Mouse (Mus musculus) spleen, adult 2 months (tissue): ENCODE measurements around the gene Cdk7. TPM values are rescaled to one million over a fixed set of nuclear protein-coding genes. Genes with fewer than 3 reads are reported as not detected.

Experiments used
- DNase-seq, 2 experiments: peaks; one replicate each; pipeline versions ENCODE4 v3.0.0 to v3.0.0-alpha.2; 2012 to 2021; ENCODE audit warnings: low spot score in 2 of 2, low read depth in 1 of 2
- H3K27ac ChIP-seq: fragments of 200-500 bp; 2 replicates; pipeline ENCODE4 v1.5.1; 2012; ENCODE audit warnings: low read length, inconsistent platforms; ENCODE audit not compliant: insufficient read depth
- H3K27me3 ChIP-seq: fragments of 200-500 bp; 2 replicates; pipeline ENCODE4 v1.6.1; 2012; ENCODE audit warnings: mild to moderate bottlenecking, moderate library complexity, low read length, inconsistent platforms; ENCODE audit not compliant: control insufficient read depth, insufficient read depth
- H3K36me3 ChIP-seq: fragments of 200-500 bp; 2 replicates; pipeline ENCODE4 v1.6.1; 2012; ENCODE audit warnings: mild to moderate bottlenecking, low read length, inconsistent platforms; ENCODE audit not compliant: control insufficient read depth, insufficient read depth
- H3K4me1 ChIP-seq: fragments of 200-500 bp; 2 replicates; pipeline ENCODE4 v1.6.1; 2011; ENCODE audit warnings: inconsistent platforms; ENCODE audit not compliant: control insufficient read depth, insufficient read depth, insufficient read length
- H3K4me3 ChIP-seq: fragments of 200-500 bp; 2 replicates; pipeline ENCODE4 v1.5.1; 2011; ENCODE audit warnings: mild to moderate bottlenecking, inconsistent platforms; ENCODE audit not compliant: insufficient read depth, insufficient read length; ENCODE audit errors: extremely low read depth
- CTCF ChIP-seq: fragments of 200-500 bp; IDR thresholded peaks from 2 replicates; pipeline ENCODE4 v1.5.1; 2011; ENCODE audit warnings: mild to moderate bottlenecking, inconsistent platforms; ENCODE audit not compliant: insufficient read depth, insufficient read length, insufficient replicate concordance; ENCODE audit errors: extremely low read depth
- POLR2A ChIP-seq: fragments of 200-500 bp; IDR thresholded peaks from 2 replicates; pipeline ENCODE4 v1.6.1; 2011; ENCODE audit warnings: low read depth, low read length, inconsistent platforms
- WGBS: fragments of 180-500 bp; shearing (Covaris S2); methylation state at CpG from one replicate; pipeline ENCODE4 v1.1.7; 2018; 5-methylcytosine and 5-hydroxymethylcytosine counted together
- polyA plus RNA-seq: library from polyadenylated mRNA; depleted of rRNA; stranded (reverse); fragments of >200 nt; gene quantifications from 2 replicates; pipeline ENCODE4 v1.2.3, GENCODE M21; 2012; rRNA removed

Gene Cdk7
- polyA plus RNA-seq, 1 experiment, result 7.2 TPM

DNA sequence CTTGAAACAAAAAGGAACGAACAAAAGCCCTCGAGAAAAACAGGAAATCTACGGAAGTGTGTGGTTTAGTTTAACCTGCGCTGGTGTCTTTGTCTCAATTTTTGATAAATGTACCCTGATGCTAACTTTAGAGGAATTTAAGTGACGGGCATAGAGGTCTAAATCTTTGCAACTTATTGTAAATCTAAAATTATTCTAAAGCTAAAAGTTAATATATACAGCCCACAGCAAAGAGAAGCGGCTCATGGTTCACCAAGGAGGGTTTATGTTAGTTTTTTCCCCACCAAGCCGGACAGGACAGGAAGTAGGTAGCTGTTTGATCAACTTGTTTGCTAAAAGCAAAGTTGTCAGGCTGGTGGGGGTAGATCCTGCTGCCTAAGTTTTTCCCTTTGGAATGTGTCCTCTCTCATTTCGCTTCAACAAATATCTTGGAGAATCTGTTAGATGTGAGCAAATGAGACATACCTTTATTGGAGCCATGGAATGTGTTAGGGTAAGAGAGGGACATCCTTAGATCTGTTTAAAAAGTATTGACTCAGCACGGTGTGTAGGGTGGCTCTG lies 60.5 kb downstream of the Cdk7 start:
- peaks cover 2% of the 10 kb centered on the region; the same call in 1 of the 2 replicates for H3K4me1 ChIP-seq
- no peak for DNase-seq
- peak overlapping the region; percentile 80 for H3K4me3 ChIP-seq
- peak overlapping the region; percentile 20; the same call in 1 of the 2 replicates for H3K27ac ChIP-seq
- WGBS, result 9% methylated on average over 9 of the region's 9 CpGs
- no peaks in the 10 kb centered on the region for H3K27me3 ChIP-seq
- TF ChIP-seq POLR2A, result no peak
- TF ChIP-seq CTCF, result no peak
- no peaks in the 10 kb centered on the region for H3K36me3 ChIP-seq

- TF ChIP-seq CTCF (no peak), POLR2A (peak; percentile 25)
- under 1% methylated on average over 44 of the region's 44 CpGs for WGBS
- H3K36me3 ChIP-seq, result no peaks in the 10 kb centered on the region
- H3K27me3 ChIP-seq, result no peaks in the 10 kb centered on the region
- H3K4me1 ChIP-seq, result peaks cover 2% of the 10 kb centered on the region; the same call in 1 of the 2 replicates
- H3K4me3 ChIP-seq, result peak within 1 kb of the TSS; percentile 80
- peak within 1 kb of the TSS; percentile 97 for H3K27ac ChIP-seq
- peak in 1 of 2 experiments; percentile 35 for DNase-seq
Measured at GRCm38 (mm10) chr13:100669291-100670022, 61.3 kb downstream of the Cdk7 start, which contains the start of gene Ccdc125. Gene Ccdc125, plus strand, starts transcription at chr13:100669717.

DNA sequence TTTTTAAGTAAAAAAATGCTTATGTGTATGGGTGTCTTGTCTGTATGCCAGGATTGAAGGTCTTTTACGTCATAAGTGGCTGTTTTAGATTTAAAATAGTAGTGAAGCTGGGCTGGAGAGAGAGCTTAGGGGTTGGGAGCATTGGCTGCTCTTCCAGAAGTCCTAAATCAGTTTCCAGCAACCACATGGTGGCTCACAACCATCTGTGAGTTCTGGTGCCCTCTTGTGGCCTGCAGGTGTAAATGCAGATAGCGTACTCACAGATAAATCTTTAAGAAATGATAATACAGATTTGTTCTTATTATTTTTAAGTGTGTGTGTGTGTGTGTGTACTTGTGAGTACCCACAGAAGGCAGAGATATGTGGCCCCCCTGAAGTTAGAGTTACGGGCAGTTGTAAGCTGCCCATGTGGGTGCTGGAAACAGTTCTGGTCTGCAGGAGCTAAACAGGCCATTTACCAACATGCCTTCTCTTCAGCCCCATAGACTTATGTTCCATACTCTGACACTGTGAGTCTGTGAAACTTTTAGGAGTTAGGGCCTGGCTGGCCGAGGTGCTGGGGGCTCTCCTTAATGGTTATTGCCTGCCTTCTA lies 70.8 kb downstream of the Cdk7 start:
- no peak overlapping the region for H3K4me3 ChIP-seq
- WGBS, result 29% methylated on average over 4 of the region's 4 CpGs
- no peaks in the 10 kb centered on the region for H3K4me1 ChIP-seq
- H3K27ac ChIP-seq, result no peak overlapping the region
- TF ChIP-seq POLR2A, result no peak
- peak; percentile 55; the same call in 1 of the 2 replicates for TF ChIP-seq CTCF
- DNase-seq, result peak; percentile 37 to 52
- no peaks in the 10 kb centered on the region for H3K27me3 ChIP-seq
- H3K36me3 ChIP-seq, result peaks cover 5% of the 10 kb centered on the region; the same call in 1 of the 2 replicates

GRCm38 (mm10) chr13:100658091-100658490 lies 72.6 kb downstream of the Cdk7 start:
- no peaks in the 10 kb centered on the region for H3K27me3 ChIP-seq
- no peak overlapping the region for H3K27ac ChIP-seq
- peaks cover 5% of the 10 kb centered on the region; the same call in 1 of the 2 replicates for H3K36me3 ChIP-seq
- WGBS, result 90% methylated on average over 5 of the region's 5 CpGs
- no peaks in the 10 kb centered on the region for H3K4me1 ChIP-seq
- TF ChIP-seq CTCF, result no peak
- TF ChIP-seq POLR2A, result no peak
- DNase-seq, result no peak
- H3K4me3 ChIP-seq, result no peak overlapping the region

Other genes with a start within 250 kb of the Cdk7 start
- 16.7 and 17.0 TPM in 2 replicates for gene Gtf2h2, start 238.4 kb downstream of the Cdk7 start, polyA plus RNA-seq
- 0.07 and 0.09 TPM in 2 replicates for gene Ocln, start 178.2 kb downstream of the Cdk7 start, polyA plus RNA-seq
- gene Marveld2, start 114.0 kb downstream of the Cdk7 start, polyA plus RNA-seq, result 4.5 and 5.3 TPM in 2 replicates
- 15.5 and 19.3 TPM in 2 replicates for gene Ak6, start 80.0 kb downstream of the Cdk7 start, polyA plus RNA-seq
- 2.7 and 2.8 TPM in 2 replicates for gene Rad17, start 79.9 kb downstream of the Cdk7 start, polyA plus RNA-seq
- gene Taf9, start 79.4 kb downstream of the Cdk7 start, polyA plus RNA-seq, result 2.3 and 2.9 TPM in 2 replicates
- 2.7 and 2.9 TPM in 2 replicates for gene Ccdc125, start 61.2 kb downstream of the Cdk7 start, polyA plus RNA-seq
- gene Mrps36, start 13.7 kb upstream of the Cdk7 start, polyA plus RNA-seq, result 13.0 and 16.7 TPM in 2 replicates
- 0.90 and 1.0 TPM in 2 replicates for gene Cenph, start 45.0 kb upstream of the Cdk7 start, polyA plus RNA-seq
- gene Ccnb1, start 55.6 kb upstream of the Cdk7 start, polyA plus RNA-seq, result 7.7 and 8.5 TPM in 2 replicates
- 20.6 and 24.0 TPM in 2 replicates for gene Slc30a5, start 102.5 kb upstream of the Cdk7 start, polyA plus RNA-seq